ENCODE assay signal across 1 mouse cellular context in the genomic region with DNA sequence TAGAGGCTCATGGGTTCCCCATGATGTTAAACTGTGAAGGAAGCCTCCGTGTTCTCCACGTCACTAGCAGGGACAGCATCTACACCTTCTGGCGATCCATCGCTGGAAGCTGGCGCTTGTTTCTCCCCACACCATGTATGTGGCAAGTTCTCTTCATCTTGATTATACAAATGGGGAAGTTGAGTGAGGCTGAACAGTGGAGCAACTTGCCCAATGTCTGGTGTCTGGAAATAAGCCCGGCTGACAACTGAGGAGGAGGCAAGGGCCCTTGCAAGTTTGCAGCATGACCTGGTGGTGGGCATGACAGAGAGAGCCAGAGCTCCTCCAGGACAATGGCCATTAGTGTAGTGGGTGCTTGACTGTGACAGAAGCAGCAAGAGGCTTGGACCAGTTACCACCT. TPM values are rescaled to one million over a fixed set of nuclear protein-coding genes. Genes with fewer than 3 reads are reported as not detected.
"Had no signal": no experiment of that assay in that cellular context is flagged by ENCODE, and none has a peak within 500 bp of the region (broad histone marks: within the 10 kb centered on the region; RNA-seq: fewer than 3 reads in every experiment).

No protein-coding gene starts in this region.

RNA-seq across cellular contexts. Expression of a gene that starts 50.2 kb away (rescaled TPM):
- total RNA-seq: midbrain, postnatal 0 days had no signal
